Comparison of ENCODE assay signal across 10 mouse cellular contexts in genomic region chr17:35578211-35578610, GRCm38 (mm10). TPM values are rescaled to one million over a fixed set of nuclear protein-coding genes. Genes with fewer than 3 reads are reported as not detected.
A peak's percentile ranks its signal among the peaks of the same experiment; 100 is the strongest.
DNase-seq lines count a peak whose midpoint lies in the region; ATAC-seq and TF ChIP-seq lines count a peak whose summit lies in the region.
"Had no signal": no experiment of that assay in that cellular context is flagged by ENCODE, and none has a peak within 500 bp of the region (broad histone marks: within the 10 kb centered on the region; RNA-seq: fewer than 3 reads in every experiment).

No protein-coding gene starts in this region.

- no peaks in the 10 kb centered on the region for H3K36me3 ChIP-seq in testis, adult 2 months (ENCODE audit: control insufficient read depth, insufficient read depth, low read length)
- H3K36me3 ChIP-seq: embryonic facial prominence, embryonic 12.5 days had no signal

- H3K4me1 ChIP-seq in testis, adult 2 months (ENCODE audit: control insufficient read depth, insufficient read depth, low read length): peaks cover 4% of the 10 kb centered on the region; the same call in 1 of the 2 replicates
- H3K4me1 ChIP-seq: embryonic facial prominence, embryonic 12.5 days had no signal

- peak; percentile 57 for ATAC-seq in activated CD4-positive, CD25-positive, alpha-beta regulatory T cell, adult 4 months

- intact Hi-C loops in heart, postnatal 25 days (cut with DNase I): loop anchor here (5.0 kb wide), 1 partner anchor 36 kb away; no protein-coding TSS in a partner anchor
- intact Hi-C loops in left cerebral cortex, postnatal 14 days (cut with DNase I): no loop called here

- H3K27me3 ChIP-seq in testis, adult 2 months (ENCODE audit: control insufficient read depth, insufficient read depth, low read length): no peaks in the 10 kb centered on the region

- TF ChIP-seq CTCF in testis, adult 2 months (IDR thresholded peaks at IDR 0.05; ENCODE audit: control insufficient read depth, insufficient read depth, insufficient replicate concordance, low read depth, low read length): peak; percentile 97

- no peak for TF ChIP-seq POLR2A in testis, adult 2 months (IDR thresholded peaks at IDR 0.05; ENCODE audit: control insufficient read depth, low read depth, low read length)

- no peak overlapping the region for H3K27ac ChIP-seq in testis, adult 2 months (ENCODE audit: control insufficient read depth, insufficient read depth, low read depth, low read length)
- H3K27ac ChIP-seq: embryonic facial prominence, embryonic 12.5 days had no signal

- peak; percentile 28 to 65 for DNase-seq in heart, adult 9 months (ENCODE audit: low spot score in 2 of 2)
- DNase-seq in heart, postnatal 25 days (ENCODE audit: low spot score): no peak
- DNase-seq in embryo, embryonic 10 days (ENCODE audit: low spot score): peak; percentile 91
- DNase-seq in heart, postnatal 4 days: peak; percentile 89
- DNase-seq in left cerebral cortex, postnatal 14 days (ENCODE audit: low spot score in 2 of 2): peak; percentile 84 to 85
- peak; percentile 97 for DNase-seq in naive thymus-derived CD4-positive, alpha-beta T cell, adult 2 months (ENCODE audit: low read depth)

- no peak overlapping the region for H3K4me3 ChIP-seq in testis, adult 2 months (ENCODE audit: control insufficient read depth, low read depth, low read length)
- H3K4me3 ChIP-seq: embryonic facial prominence, embryonic 12.5 days had no signal

RNA-seq across cellular contexts. Expression of gene 2300002M23Rik, which starts 11.0 kb away (rescaled TPM):
- total RNA-seq in heart, postnatal 25 days (2021): not detected
- polyA plus RNA-seq in activated CD4-positive, CD25-positive, alpha-beta regulatory T cell, adult 4 months (2017; shearing (Covaris generic)): not detected
- total RNA-seq in heart, postnatal 4 days (2021): not detected
- total RNA-seq in left cerebral cortex, postnatal 14 days (2021): not detected
- polyA plus RNA-seq in testis, adult 2 months (2012; rRNA removed): 1.8 TPM in 1 of 2 replicates, not detected in the other
- polyA plus RNA-seq: embryonic facial prominence, embryonic 12.5 days; neural tube, embryonic 14.5 days had no signal

RNA-seq across cellular contexts. Expression of gene Sfta2, which starts 23.1 kb away (rescaled TPM):
- not detected for total RNA-seq in heart, postnatal 25 days (2021)
- polyA plus RNA-seq in activated CD4-positive, CD25-positive, alpha-beta regulatory T cell, adult 4 months (2017; shearing (Covaris generic)): not detected
- total RNA-seq in heart, postnatal 4 days (2021): not detected
- total RNA-seq in left cerebral cortex, postnatal 14 days (2021): not detected
- not detected in 2 replicates for polyA plus RNA-seq in testis, adult 2 months (2012; rRNA removed)
- polyA plus RNA-seq: embryonic facial prominence, embryonic 12.5 days; neural tube, embryonic 14.5 days had no signal

RNA-seq across cellular contexts. Expression of gene Cdsn, which starts 26.3 kb away (rescaled TPM):
- under 1 TPM; 0.26 to 0.28 TPM for total RNA-seq in heart, postnatal 25 days (2021)
- not detected for polyA plus RNA-seq in activated CD4-positive, CD25-positive, alpha-beta regulatory T cell, adult 4 months (2017; shearing (Covaris generic))
- total RNA-seq in heart, postnatal 4 days (2021): under 1 TPM; 0.16 to 0.26 TPM
- total RNA-seq in left cerebral cortex, postnatal 14 days (2021): under 1 TPM; 0.68 to 0.79 TPM
- 8.7 and 9.5 TPM in 2 replicates for polyA plus RNA-seq in testis, adult 2 months (2012; rRNA removed)

RNA-seq across cellular contexts. Expression of gene Psors1c2, which starts 45.2 kb away (rescaled TPM):
- not detected for total RNA-seq in heart, postnatal 25 days (2021)
- not detected for polyA plus RNA-seq in activated CD4-positive, CD25-positive, alpha-beta regulatory T cell, adult 4 months (2017; shearing (Covaris generic))
- total RNA-seq in heart, postnatal 4 days (2021): not detected
- under 1 TPM; 0.55 to 0.72 TPM for total RNA-seq in left cerebral cortex, postnatal 14 days (2021)
- 2.5 and 3.6 TPM in 2 replicates for polyA plus RNA-seq in testis, adult 2 months (2012; rRNA removed)

RNA-seq across cellular contexts. Expression of gene Gm9573, which starts 48.2 kb away (rescaled TPM):
- total RNA-seq in heart, postnatal 25 days (2021): not detected
- polyA plus RNA-seq in activated CD4-positive, CD25-positive, alpha-beta regulatory T cell, adult 4 months (2017; shearing (Covaris generic)): not detected
- not detected for total RNA-seq in heart, postnatal 4 days (2021)
- not detected for total RNA-seq in left cerebral cortex, postnatal 14 days (2021)
- 0.36 TPM in 1 of 2 replicates, not detected in the other for polyA plus RNA-seq in testis, adult 2 months (2012; rRNA removed)
- polyA plus RNA-seq: embryonic facial prominence, embryonic 12.5 days; neural tube, embryonic 14.5 days had no signal
